Mouse (Mus musculus) thymus, postnatal 10 days (tissue): ENCODE measurements at regions not wholly inside any gene's neighbourhood (a gene's known extent, or its start where the extent isn't known, plus 50 kb on each side); places are given as distances from the start of the nearest gene placed in this dataset.

Experiments used
- DNase-seq, 2 experiments: peaks; one replicate each; pipeline ENCODE4 v3.0.0; 2021; ENCODE audit warnings: low spot score in 2 of 2

- DNase-seq = no peak
These were observed 68.1 kb upstream of the Ppm1j start for GRCm38 (mm10) chr3:104712711-104713110.

GRCm38 (mm10) chr3:104713836-104714631, 66.8 kb upstream of the Ppm1j start:
- DNase-seq = peak; percentile 17 to 59

GRCm38 (mm10) chr3:104714679-104715326, 66.1 kb upstream of the Ppm1j start:
- DNase-seq = peak; percentile 12 to 61
